Mouse (Mus musculus): ENCODE measurements around the gene Galns.

- TF ChIP-seq GATA1 (IDR thresholded peaks at IDR 0.05; ENCODE audit: low read length) (no peak), TAL1 (IDR thresholded peaks at IDR 0.05; ENCODE audit: low read length) (peak; percentile 8; the same call in 1 of the 3 replicates)
Observed at GRCm38 (mm10) chr8:122546066-122546755, 65.1 kb downstream of the Galns start.

All from erythroblast, embryonic 14.5 days (primary cell).